Mouse (Mus musculus) forebrain, embryonic 11.5 days (tissue): ENCODE results near the gene Apon. TPM values are rescaled to one million over a fixed set of nuclear protein-coding genes. Genes with fewer than 3 reads are reported as not detected.

Experiments used
- polyA plus RNA-seq: library from polyadenylated mRNA; unstranded; fragments of >200 nt; fragmentation: Nextera tagmentation; extraction: Ambion mirVana; gene quantifications from 2 replicates; pipeline ENCODE4 v1.2.1, GENCODE M21; 2014

Apon gene
- polyA plus RNA-seq, 1 experiment from 2014 or later = 0.77 TPM

Other genes starting within 250 kb of the Apon start
- not detected in 2 replicates for gene Hsd17b6, start 246.5 kb upstream of the Apon start, polyA plus RNA-seq
- gene Prim1, start 238.9 kb upstream of the Apon start, polyA plus RNA-seq = 124 and 127 TPM in 2 replicates
- 855 and 939 TPM in 2 replicates for gene Naca, start 218.5 kb upstream of the Apon start, polyA plus RNA-seq
- gene Ptges3, start 195.1 kb upstream of the Apon start, polyA plus RNA-seq = 638 and 692 TPM in 2 replicates
- 2,200 and 2,324 TPM in 2 replicates for gene Atp5b, start 170.8 kb upstream of the Apon start, polyA plus RNA-seq
- 20.9 and 21.9 TPM in 2 replicates for gene Baz2a, start 162.5 kb upstream of the Apon start, polyA plus RNA-seq
- gene Rbms2, start 73.8 kb upstream of the Apon start, polyA plus RNA-seq = 21.7 and 22.3 TPM in 2 replicates
- 1.3 and 1.7 TPM in 2 replicates for gene Gls2, start 59.6 kb upstream of the Apon start, polyA plus RNA-seq
- gene Spryd4, start 42.3 kb upstream of the Apon start, polyA plus RNA-seq = 23.1 and 26.7 TPM in 2 replicates
- 0.28 and 0.55 TPM in 2 replicates for gene Mip, start 28.3 kb upstream of the Apon start, polyA plus RNA-seq
- gene Timeless, start 22.0 kb upstream of the Apon start, polyA plus RNA-seq = 81.7 and 89.7 TPM in 2 replicates
- not detected in 2 replicates for gene Apof, start 14.6 kb downstream of the Apon start, polyA plus RNA-seq
- 16.1 and 16.4 TPM in 2 replicates for gene Stat2, start 16.5 kb downstream of the Apon start, polyA plus RNA-seq
- gene Il23a, start 44.7 kb downstream of the Apon start, polyA plus RNA-seq = not detected in 2 replicates
- 45.2 and 46.1 TPM in 2 replicates for gene Pan2, start 49.2 kb downstream of the Apon start, polyA plus RNA-seq
- gene Cnpy2, start 68.4 kb downstream of the Apon start, polyA plus RNA-seq = 222 and 224 TPM in 2 replicates
- gene Cs, start 83.6 kb downstream of the Apon start, polyA plus RNA-seq = 263 and 278 TPM in 2 replicates
- 21.0 and 23.1 TPM in 2 replicates for gene Coq10a, start 114.9 kb downstream of the Apon start, polyA plus RNA-seq
- gene Ankrd52, start 123.0 kb downstream of the Apon start, polyA plus RNA-seq = 13.3 and 15.4 TPM in 2 replicates
- 0.24 TPM in 1 of 2 replicates, not detected in the other for gene Slc39a5, start 147.1 kb downstream of the Apon start, polyA plus RNA-seq
- gene Nabp2, start 157.4 kb downstream of the Apon start, polyA plus RNA-seq = 151 TPM in 2 replicates
- 41.5 and 47.9 TPM in 2 replicates for gene Rnf41, start 157.6 kb downstream of the Apon start, polyA plus RNA-seq
- gene Smarcc2, start 205.2 kb downstream of the Apon start, polyA plus RNA-seq = 139 and 144 TPM in 2 replicates
- gene Myl6, start 240.0 kb downstream of the Apon start, polyA plus RNA-seq = 620 and 659 TPM in 2 replicates
- gene Myl6b, start 244.6 kb downstream of the Apon start, polyA plus RNA-seq = 3.0 and 3.4 TPM in 2 replicates